11 mouse cellular contexts compared by ENCODE assay signal in the genomic region with DNA sequence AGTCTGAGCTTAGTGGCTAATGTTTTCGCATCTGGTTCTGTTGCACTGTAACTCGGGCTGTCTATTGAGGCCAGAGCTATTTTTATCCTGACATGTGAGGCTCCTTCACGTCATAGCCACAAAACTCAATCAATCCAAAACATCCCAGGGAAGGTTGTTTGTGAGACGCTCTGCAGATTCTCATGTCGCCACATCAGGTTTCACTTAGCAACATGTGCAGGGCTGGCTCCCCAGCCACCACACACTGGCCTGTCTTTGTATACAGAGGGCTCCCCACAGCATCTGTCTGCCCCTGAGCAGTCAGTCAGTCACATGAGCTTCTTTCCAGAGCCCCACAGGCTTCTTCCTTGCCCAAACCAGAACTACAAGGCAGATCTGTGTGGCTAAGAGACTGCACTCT. TPM values are rescaled to one million over a fixed set of nuclear protein-coding genes. Genes with fewer than 3 reads are reported as not detected.
DNase-seq lines count a peak whose midpoint lies in the region; ATAC-seq and TF ChIP-seq lines count a peak whose summit lies in the region.
"Had no signal": no experiment of that assay in that cellular context is flagged by ENCODE, and none has a peak within 500 bp of the region (broad histone marks: within the 10 kb centered on the region; RNA-seq: fewer than 3 reads in every experiment).

No protein-coding gene starts in this region.

- peaks cover 26% of the 10 kb centered on the region for H3K36me3 ChIP-seq in midbrain, postnatal 0 days (ENCODE audit: insufficient read depth, low read length)
- peaks cover 39% of the 10 kb centered on the region for H3K36me3 ChIP-seq in midbrain, embryonic 14.5 days (ENCODE audit: control insufficient read depth, insufficient read depth, low read length)

- no peaks in the 10 kb centered on the region for H3K9me3 ChIP-seq in midbrain, postnatal 0 days (ENCODE audit: low read length)
- H3K9me3 ChIP-seq in midbrain, embryonic 14.5 days (ENCODE audit: control insufficient read depth, low read length): no peaks in the 10 kb centered on the region
- H3K9me3 ChIP-seq: G1E had no signal

- no peak overlapping the region for H3K4me2 ChIP-seq in midbrain, postnatal 0 days (ENCODE audit: low read depth, low read length, poor library complexity, severe bottlenecking)
- H3K4me2 ChIP-seq in midbrain, embryonic 14.5 days (ENCODE audit: low read length): no peak overlapping the region
- H3K4me2 ChIP-seq: midbrain, embryonic 11.5 days had no signal

- no peak; the same call in 1 of the 2 replicates for ATAC-seq in midbrain, postnatal 0 days (ENCODE audit: low FRiP score)
- ATAC-seq in midbrain, embryonic 14.5 days (ENCODE audit: low FRiP score, low TSS enrichment): no peak
- no peak for ATAC-seq in cerebellum, adult (ENCODE audit: insufficient number of reproducible peaks, low FRiP score, low TSS enrichment)

- no peak for TF ChIP-seq CTCF in midbrain, postnatal 0 days (IDR thresholded peaks at IDR 0.05)

- no peaks in the 10 kb centered on the region for H3K4me1 ChIP-seq in midbrain, postnatal 0 days (ENCODE audit: insufficient read depth, low read length)
- no peaks in the 10 kb centered on the region for H3K4me1 ChIP-seq in midbrain, embryonic 14.5 days (ENCODE audit: control insufficient read depth, insufficient read depth, low read length)

- DNase-seq in midbrain, postnatal 0 days (ENCODE audit: low spot score): peak; percentile 34
- DNase-seq in midbrain, embryonic 14.5 days: no peak
- peak; percentile 60 for DNase-seq in gastrocnemius, adult 8-10 months (ENCODE audit: low spot score in 2 of 2)
- peak; percentile 8 for DNase-seq in hindlimb bud, embryonic 11.5 days (ENCODE audit: extremely low spot score, low read depth, low spot score)
- no peak for DNase-seq in right cerebral cortex, adult 18-20 months
- DNase-seq in kidney, adult 18-20 months: no peak
- DNase-seq in urinary bladder, postnatal 36 days (ENCODE audit: low spot score in 2 of 2): no peak
- DNase-seq: right cerebral cortex, postnatal 14 days had no signal

- no peak overlapping the region for H3K4me3 ChIP-seq in midbrain, postnatal 0 days (ENCODE audit: low read depth, low read length)
- no peak overlapping the region for H3K4me3 ChIP-seq in midbrain, embryonic 14.5 days (replicated peaks; ENCODE audit: low read depth, low read length)

- no peak overlapping the region for H3K27ac ChIP-seq in midbrain, postnatal 0 days (ENCODE audit: low read depth, low read length)
- no peak overlapping the region for H3K27ac ChIP-seq in midbrain, embryonic 14.5 days (replicated peaks; ENCODE audit: low read depth, low read length)

- no peak overlapping the region for H3K9ac ChIP-seq in midbrain, postnatal 0 days (replicated peaks; ENCODE audit: low read length, poor library complexity, severe bottlenecking)
- no peak overlapping the region for H3K9ac ChIP-seq in midbrain, embryonic 14.5 days (replicated peaks; ENCODE audit: low read length)

- WGBS in midbrain, postnatal 0 days: 76% methylated on average over 5 of the region's 5 CpGs
- WGBS in midbrain, embryonic 14.5 days: 93% methylated on average over 5 of the region's 5 CpGs

- H3K27me3 ChIP-seq in midbrain, postnatal 0 days (ENCODE audit: insufficient read depth, low read length): no peaks in the 10 kb centered on the region
- H3K27me3 ChIP-seq in midbrain, embryonic 14.5 days (ENCODE audit: control insufficient read depth, insufficient read depth, low read length): no peaks in the 10 kb centered on the region

RNA-seq across cellular contexts. Expression of gene Mtss1l, which starts 44.6 kb away (rescaled TPM):
- total RNA-seq in midbrain, postnatal 0 days (2014; rRNA removed): 90.5 and 101 TPM in 2 replicates
- polyA plus RNA-seq in midbrain, postnatal 0 days (2015; fragmentation: Nextera tagmentation; extraction: Ambion mirVana): 35.2 and 37.7 TPM in 2 replicates
- polyA plus RNA-seq in midbrain, embryonic 14.5 days (2014; fragmentation: Nextera tagmentation; extraction: Ambion mirVana): 27.5 and 31.4 TPM in 2 replicates
- 100 to 1,000 TPM; 120 to 134 (median 124) TPM for total RNA-seq in gastrocnemius, adult 8-10 months (2022)

RNA-seq across cellular contexts. Expression of gene Vac14, which starts 58.3 kb away (rescaled TPM):
- total RNA-seq in midbrain, postnatal 0 days (2014; rRNA removed): 44.9 and 45.9 TPM in 2 replicates
- 26.7 and 27.2 TPM in 2 replicates for polyA plus RNA-seq in midbrain, postnatal 0 days (2015; fragmentation: Nextera tagmentation; extraction: Ambion mirVana)
- polyA plus RNA-seq in midbrain, embryonic 14.5 days (2014; fragmentation: Nextera tagmentation; extraction: Ambion mirVana): 31.7 and 32.5 TPM in 2 replicates
- total RNA-seq in gastrocnemius, adult 8-10 months (2022): 10 to 100 TPM; 17.4 to 22.1 (median 19.3) TPM

Comparison
In these comparisons a context has a peak if more than half of its experiments do, and no peak if none do; other contexts are left out.
1. DNase-seq: peak in midbrain, postnatal 0 days (single experiment), gastrocnemius, adult 8-10 months (2 of 2) and hindlimb bud, embryonic 11.5 days (single experiment); none in midbrain, embryonic 14.5 days (single experiment), right cerebral cortex, adult 18-20 months (single experiment), kidney, adult 18-20 months (single experiment) and urinary bladder, postnatal 36 days (0 of 2).